ENCODE assay signal across 30 mouse cellular contexts in the genomic region with DNA sequence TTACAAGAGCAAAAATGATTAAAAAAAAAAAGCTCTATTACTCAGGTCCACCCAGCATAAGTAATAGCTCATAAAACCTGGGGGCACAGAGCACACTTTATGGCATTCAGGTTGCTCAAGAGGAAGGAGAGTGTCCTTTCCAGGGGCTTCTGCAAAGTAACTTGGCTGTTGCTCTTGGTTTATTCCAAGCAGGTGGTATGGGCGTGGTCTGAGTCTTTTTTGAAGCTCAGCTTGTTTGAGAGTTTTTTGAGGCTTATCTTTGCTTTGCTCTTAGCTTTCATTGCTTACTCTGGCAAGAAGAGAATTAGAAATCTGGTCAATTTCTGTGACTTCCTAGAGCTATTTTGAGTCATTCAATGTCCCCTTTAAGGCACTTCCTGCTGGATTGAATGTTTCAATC.
"Had no signal": no experiment of that assay in that cellular context is flagged by ENCODE, and none has a peak within 500 bp of the region (broad histone marks: within the 10 kb centered on the region; RNA-seq: fewer than 3 reads in every experiment).

No protein-coding gene starts in this region.

- H3K27ac ChIP-seq: heart, embryonic 10.5 days; heart, embryonic 13.5 days; heart, embryonic 15.5 days; hindbrain, embryonic 10.5 days; hindbrain, embryonic 12.5 days; hindbrain, embryonic 13.5 days; hindbrain, embryonic 14.5 days; hindbrain, embryonic 15.5 days; hindbrain, postnatal 0 days; intestine, embryonic 15.5 days; kidney, embryonic 15.5 days; kidney, postnatal 0 days; layer of hippocampus, adult 2 months had no signal

- DNase-seq: heart, postnatal 10 days; heart, postnatal 14 days; heart, postnatal 36 days; heart, postnatal 4 days; kidney, adult 11 months; kidney, adult 18-20 months; kidney, adult 2 months; kidney, adult 8-10 months; kidney, adult 9 months; kidney, postnatal 10 days; kidney, postnatal 14 days; kidney, postnatal 25 days; kidney, postnatal 36 days; kidney, postnatal 4 days; layer of hippocampus, adult 9-11 months; layer of hippocampus, postnatal 36 days had no signal

- H3K36me3 ChIP-seq: heart, embryonic 10.5 days; heart, embryonic 12.5 days; heart, embryonic 13.5 days; heart, embryonic 15.5 days; hindbrain, embryonic 10.5 days; hindbrain, embryonic 12.5 days; hindbrain, embryonic 13.5 days; hindbrain, embryonic 15.5 days; intestine, embryonic 15.5 days; kidney, embryonic 15.5 days had no signal

- H3K4me3 ChIP-seq: heart, embryonic 10.5 days; heart, embryonic 12.5 days; heart, embryonic 13.5 days; heart, embryonic 15.5 days; hindbrain, embryonic 10.5 days; hindbrain, embryonic 12.5 days; hindbrain, embryonic 13.5 days; hindbrain, embryonic 15.5 days; intestine, embryonic 15.5 days; kidney, embryonic 15.5 days; layer of hippocampus, adult 2 months had no signal

- H3K27me3 ChIP-seq: heart, embryonic 12.5 days; heart, embryonic 13.5 days; heart, embryonic 15.5 days; hindbrain, embryonic 12.5 days; hindbrain, embryonic 13.5 days; hindbrain, embryonic 15.5 days; intestine, embryonic 15.5 days; kidney, embryonic 15.5 days had no signal

- H3K4me1 ChIP-seq: heart, embryonic 10.5 days; heart, embryonic 12.5 days; heart, embryonic 13.5 days; heart, embryonic 15.5 days; hindbrain, embryonic 10.5 days; hindbrain, embryonic 12.5 days; hindbrain, embryonic 13.5 days; hindbrain, embryonic 15.5 days; intestine, embryonic 15.5 days; kidney, embryonic 15.5 days had no signal
